Mouse (Mus musculus) midbrain, embryonic 14.5 days (tissue): ENCODE measurements at regions not wholly inside any gene's neighbourhood (a gene's known extent, or its start where the extent isn't known, plus 50 kb on each side); places are given as distances from the start of the nearest gene placed in this dataset.

Source experiments
- ATAC-seq: fragments of 200-750 bp; cut with Nextera tagmentation; 2 replicates; pipeline ENCODE4 v1.8.0; 2017; ENCODE audit warnings: moderate number of reproducible peaks, moderate library complexity; ENCODE audit not compliant: low FRiP score, low TSS enrichment
- DNase-seq: peaks from one replicate; pipeline ENCODE4 v3.0.0-alpha.2; 2015
- H3K27ac ChIP-seq: fragments of 300-500 bp; sonication (generic); replicated peaks from 2 replicates; pipeline ENCODE4 v1.5.1; 2014; ENCODE audit warnings: mild to moderate bottlenecking, low read depth, low read length, moderate library complexity
- H3K27me3 ChIP-seq: fragments of 300-500 bp; sonication (generic); 2 replicates; pipeline ENCODE4 v1.6.1; 2014; ENCODE audit warnings: low read length, control low read depth, mixed read lengths; ENCODE audit not compliant: control insufficient read depth, insufficient read depth
- H3K36me3 ChIP-seq: fragments of 300-500 bp; sonication (generic); 2 replicates; pipeline ENCODE4 v1.6.1; 2014; ENCODE audit warnings: low read length, control low read depth; ENCODE audit not compliant: control insufficient read depth, insufficient read depth
- H3K4me1 ChIP-seq: fragments of 300-500 bp; sonication (generic); 2 replicates; pipeline ENCODE4 v1.6.1; 2014; ENCODE audit warnings: mild to moderate bottlenecking, antibody characterized with exemption, low read length, control low read depth; ENCODE audit not compliant: control insufficient read depth, insufficient read depth
- H3K4me2 ChIP-seq: fragments of 300-500 bp; sonication (generic); 2 replicates; pipeline ENCODE4 v1.6.1; 2014; ENCODE audit warnings: mild to moderate bottlenecking, low read length, moderate library complexity
- H3K4me3 ChIP-seq: fragments of 300-500 bp; sonication (generic); replicated peaks from 2 replicates; pipeline ENCODE4 v1.5.1; 2014; ENCODE audit warnings: low read depth, low read length
- H3K9ac ChIP-seq: fragments of 300-500 bp; sonication (generic); replicated peaks from 2 replicates; pipeline ENCODE4 v1.6.1; 2014; ENCODE audit warnings: mild to moderate bottlenecking, low read length, moderate library complexity
- H3K9me3 ChIP-seq: fragments of 300-500 bp; sonication (generic); 2 replicates; pipeline ENCODE4 v1.6.1; 2016; ENCODE audit warnings: low read length, control low read depth, mixed read lengths; ENCODE audit not compliant: control insufficient read depth
- WGBS: fragments of 180-500 bp; shearing (Covaris S2); extraction: QIAGEN DNeasy Blood & Tissue Kit; methylation state at CpG from one replicate; pipeline ENCODE4 v1.1.7; 2014; 5-methylcytosine and 5-hydroxymethylcytosine counted together

DNA sequence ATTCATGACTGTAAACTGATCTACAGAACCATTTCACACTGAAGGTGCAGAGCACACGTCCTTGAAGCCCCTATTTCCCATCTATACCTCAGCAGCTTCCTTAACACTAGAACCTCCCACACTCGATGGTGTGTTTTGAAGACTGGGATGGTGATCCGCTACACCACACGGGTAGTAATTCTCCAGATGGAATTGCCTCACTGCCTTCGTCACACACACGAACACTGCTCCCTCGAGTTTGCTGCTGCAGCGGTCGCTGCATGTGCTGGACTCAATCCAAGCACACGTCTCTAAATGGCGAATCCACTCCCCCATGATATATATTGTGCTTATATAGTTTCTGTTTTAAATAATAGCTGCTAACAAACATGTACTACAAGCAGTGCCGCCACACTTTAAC is 117.0 kb downstream of the Wscd1 start:
- H3K4me3 ChIP-seq, result no peak overlapping the region
- no peak for ATAC-seq

DNA sequence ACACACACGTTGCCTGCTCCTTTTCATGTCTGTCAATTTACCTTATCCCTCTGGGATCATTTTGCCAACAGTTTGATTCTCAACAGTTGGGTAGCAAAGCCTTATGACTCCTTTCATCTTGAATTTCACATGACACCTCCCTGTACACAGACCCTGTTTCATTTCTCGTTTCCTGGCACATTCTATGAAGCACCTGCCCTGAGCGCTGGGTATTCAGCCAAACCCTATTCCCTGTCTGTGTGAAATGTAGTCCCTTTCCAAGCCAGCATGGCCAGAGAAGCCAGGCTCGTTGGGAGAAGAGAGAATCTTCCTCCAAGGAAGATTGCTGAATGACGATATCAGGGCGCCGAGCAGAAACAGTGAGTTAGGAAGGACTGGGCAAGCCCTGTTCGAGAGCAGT is 108.2 kb downstream of the Wscd1 start:
- Histone ChIP-seq H3K4me2 (no peak overlapping the region), H3K27me3 (no peaks in the 10 kb centered on the region), H3K9me3 (no peaks in the 10 kb centered on the region), H3K27ac (no peak overlapping the region), H3K9ac (no peak overlapping the region), H3K36me3 (no peaks in the 10 kb centered on the region), H3K4me3 (no peak overlapping the region), H3K4me1 (no peaks in the 10 kb centered on the region)
- 88% methylated on average over 8 of the region's 8 CpGs for WGBS
- DNase-seq, result no peak
- ATAC-seq, result no peak

More for the DNA sequence above, 117.0 kb downstream of the Wscd1 start:
- Histone ChIP-seq H3K4me1 (no peaks in the 10 kb centered on the region), H3K9ac (no peak overlapping the region), H3K27ac (no peak overlapping the region), H3K27me3 (no peaks in the 10 kb centered on the region), H3K36me3 (no peaks in the 10 kb centered on the region), H3K4me2 (no peak overlapping the region), H3K9me3 (no peaks in the 10 kb centered on the region)
- DNase-seq, result no peak
- 83% methylated on average over 12 of the region's 12 CpGs for WGBS

DNA sequence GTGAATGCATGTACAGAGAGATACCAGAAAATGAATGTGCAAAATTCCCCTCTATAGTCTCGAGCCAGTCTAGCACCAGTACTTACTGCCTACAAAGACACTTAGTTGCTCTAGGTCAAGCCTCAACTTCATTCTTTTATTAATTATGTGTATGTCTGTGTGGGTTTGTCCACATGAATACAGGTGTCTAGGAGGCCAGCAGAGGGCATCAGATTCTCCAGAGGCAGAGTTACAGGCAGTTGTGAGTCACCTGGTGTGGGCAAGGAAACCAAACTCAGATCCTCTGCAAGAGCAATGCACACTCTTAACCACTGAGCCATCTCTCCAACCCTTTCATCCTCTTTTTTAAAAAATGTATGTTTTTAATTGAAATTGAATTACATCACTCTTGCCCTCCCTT is 105.8 kb downstream of the Wscd1 start:
- Histone ChIP-seq H3K27ac (no peak overlapping the region), H3K4me3 (no peak overlapping the region), H3K4me1 (no peaks in the 10 kb centered on the region), H3K4me2 (no peak overlapping the region), H3K9me3 (no peaks in the 10 kb centered on the region), H3K9ac (no peak overlapping the region), H3K27me3 (no peaks in the 10 kb centered on the region), H3K36me3 (no peaks in the 10 kb centered on the region)
- DNase-seq (no peak), ATAC-seq (no peak)
- WGBS, result 87% methylated on average over 1 of the region's 1 CpGs

DNA sequence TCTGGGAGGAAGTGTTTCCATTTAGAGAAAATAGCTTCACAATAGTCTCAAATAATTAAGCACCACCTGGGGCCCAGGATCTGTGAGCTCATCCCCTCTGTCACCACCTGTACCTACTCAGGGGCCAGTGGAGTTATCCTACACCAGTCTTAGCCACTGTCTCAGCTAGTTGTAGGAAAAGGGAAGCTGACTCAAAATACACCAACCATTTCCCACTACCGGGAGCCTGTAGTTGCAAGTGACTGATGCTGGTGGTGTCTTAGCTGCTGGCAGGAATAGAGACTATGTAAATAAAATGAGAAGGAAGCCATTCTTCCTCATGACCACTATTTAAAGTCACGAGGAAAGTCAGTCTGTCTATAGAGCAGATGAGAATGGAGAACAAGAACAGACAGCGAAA is 105.3 kb downstream of the Wscd1 start:
- H3K4me2 ChIP-seq, result no peak overlapping the region
- H3K9ac ChIP-seq, result no peak overlapping the region
- H3K4me1 ChIP-seq, result no peaks in the 10 kb centered on the region
- H3K4me3 ChIP-seq, result no peak overlapping the region
- ATAC-seq, result no peak
- no peak for DNase-seq
- WGBS, result 97% methylated on average over 3 of the region's 3 CpGs
- no peaks in the 10 kb centered on the region for H3K27me3 ChIP-seq
- H3K36me3 ChIP-seq, result no peaks in the 10 kb centered on the region
- no peaks in the 10 kb centered on the region for H3K9me3 ChIP-seq
- no peak overlapping the region for H3K27ac ChIP-seq

DNA sequence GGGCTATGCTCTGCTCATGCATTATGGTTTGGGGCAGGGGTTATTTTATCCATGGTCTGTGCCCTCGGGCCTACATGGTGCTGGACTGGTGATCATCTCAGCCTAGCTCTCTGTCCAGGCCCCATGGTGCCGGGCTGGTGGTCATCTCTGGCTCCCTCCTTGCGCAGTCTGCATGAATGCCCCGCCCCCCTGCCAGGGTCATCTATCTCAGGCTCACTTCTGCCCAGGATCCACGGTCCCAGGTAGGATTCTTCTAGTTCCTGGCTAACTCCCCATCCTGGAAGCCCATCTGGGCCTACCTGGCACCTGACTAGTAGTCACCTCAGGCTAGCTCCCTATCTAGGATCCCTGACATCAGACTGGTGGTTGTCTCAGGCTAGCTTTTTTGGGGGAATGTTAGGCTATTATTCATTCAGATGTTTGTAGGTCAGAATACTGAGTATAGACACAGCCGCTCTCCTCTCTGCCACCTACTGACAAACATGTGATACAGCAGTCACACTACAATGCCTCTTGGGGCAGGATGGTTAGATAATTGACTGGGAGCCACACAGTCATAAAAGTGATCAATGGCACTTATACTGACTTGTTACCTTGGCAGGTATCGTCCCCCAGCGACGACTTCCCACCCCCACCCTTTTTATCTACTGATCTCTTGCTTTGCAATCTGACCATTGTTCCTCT is 98.1 kb downstream of the Wscd1 start:
- Histone ChIP-seq H3K4me1 (no peaks in the 10 kb centered on the region), H3K9me3 (no peaks in the 10 kb centered on the region), H3K9ac (no peak overlapping the region), H3K36me3 (no peaks in the 10 kb centered on the region), H3K27me3 (no peaks in the 10 kb centered on the region), H3K4me3 (no peak overlapping the region), H3K27ac (no peak overlapping the region), H3K4me2 (no peak overlapping the region)
- ATAC-seq (no peak), DNase-seq (peak; percentile 58)
- WGBS, result 66% methylated on average over 9 of the region's 9 CpGs

DNA sequence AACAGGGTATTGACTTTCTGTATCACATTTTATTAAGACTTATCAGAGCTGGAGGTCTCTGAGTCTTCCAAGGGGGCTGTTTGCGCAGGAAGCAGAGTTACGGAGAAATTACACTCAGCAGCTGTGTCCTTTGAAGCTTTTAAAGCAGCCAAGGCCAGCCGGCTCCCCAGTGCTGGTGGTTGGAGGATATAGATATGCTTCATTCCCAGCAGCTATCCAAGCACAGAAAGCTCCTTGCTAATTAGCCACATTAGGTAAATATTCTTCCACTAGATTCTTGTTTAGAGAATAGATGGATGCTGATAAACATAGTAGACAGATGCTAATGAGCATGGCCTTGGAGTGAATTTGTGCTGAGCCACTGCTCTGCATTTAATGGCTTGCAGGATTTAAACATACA is 96.8 kb downstream of the Wscd1 start:
- H3K9ac ChIP-seq, result 0 out of 2 replicates have a peak overlapping the region, but pooled peaks have one; percentile 1
- H3K27me3 ChIP-seq, result no peaks in the 10 kb centered on the region
- H3K4me2 ChIP-seq, result no peak overlapping the region
- H3K4me1 ChIP-seq, result no peaks in the 10 kb centered on the region
- DNase-seq (peak; percentile 42), ATAC-seq (no peak)
- no peak overlapping the region for H3K4me3 ChIP-seq
- no peaks in the 10 kb centered on the region for H3K36me3 ChIP-seq
- no peak overlapping the region for H3K27ac ChIP-seq
- 53% methylated on average over 3 of the region's 3 CpGs for WGBS
- no peaks in the 10 kb centered on the region for H3K9me3 ChIP-seq

DNA sequence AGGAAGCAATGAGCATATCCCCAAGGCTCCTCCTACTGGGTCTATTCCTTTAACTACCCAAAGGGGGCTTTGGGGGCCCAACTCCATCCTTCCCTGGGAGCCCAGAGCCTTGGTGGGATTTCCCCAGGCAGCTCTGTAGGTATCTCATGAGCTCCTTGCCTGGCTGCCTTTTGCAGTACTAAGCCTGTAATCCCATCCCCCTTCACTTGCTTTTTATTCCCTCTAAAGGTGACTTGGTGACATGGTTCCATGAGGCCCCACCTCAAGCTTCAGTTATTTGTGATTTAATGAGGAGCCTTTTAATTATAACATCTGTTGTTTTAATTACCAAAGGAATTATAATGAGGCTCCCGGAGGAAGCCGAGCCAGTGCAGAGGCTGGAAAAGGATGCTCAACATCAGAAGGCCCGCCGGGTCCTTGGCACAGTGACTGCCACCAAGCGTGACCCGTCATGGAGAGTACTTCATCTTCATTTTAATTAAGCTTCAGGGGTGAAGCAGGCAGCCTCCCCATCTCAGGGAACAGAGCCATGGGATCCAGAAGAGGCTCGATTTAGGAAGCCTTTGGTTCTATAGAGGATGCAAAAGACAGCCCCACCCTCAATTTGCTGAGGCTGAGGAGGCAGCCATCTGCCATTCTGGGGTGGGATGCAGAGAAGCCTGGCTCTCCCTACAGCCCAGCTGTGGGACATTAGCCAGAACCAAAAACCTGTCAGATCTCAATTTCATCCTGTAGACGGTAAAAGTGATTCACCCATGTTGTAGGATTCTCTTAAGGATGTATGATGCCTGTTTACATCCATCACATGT is 91.1 kb downstream of the Wscd1 start:
- no peaks in the 10 kb centered on the region for H3K27me3 ChIP-seq
- DNase-seq (peak; percentile 46), ATAC-seq (no peak)
- 0 out of 2 replicates have a peak overlapping the region, but pooled peaks have one; percentile 26 for H3K27ac ChIP-seq
- H3K4me2 ChIP-seq, result no peak overlapping the region
- no peak overlapping the region for H3K9ac ChIP-seq
- H3K4me3 ChIP-seq, result no peak overlapping the region
- H3K9me3 ChIP-seq, result no peaks in the 10 kb centered on the region
- no peaks in the 10 kb centered on the region for H3K36me3 ChIP-seq
- WGBS, result 54% methylated on average over 8 of the region's 8 CpGs
- no peaks in the 10 kb centered on the region for H3K4me1 ChIP-seq
